8 mouse cellular contexts compared by ENCODE assay signal in the genomic region with DNA sequence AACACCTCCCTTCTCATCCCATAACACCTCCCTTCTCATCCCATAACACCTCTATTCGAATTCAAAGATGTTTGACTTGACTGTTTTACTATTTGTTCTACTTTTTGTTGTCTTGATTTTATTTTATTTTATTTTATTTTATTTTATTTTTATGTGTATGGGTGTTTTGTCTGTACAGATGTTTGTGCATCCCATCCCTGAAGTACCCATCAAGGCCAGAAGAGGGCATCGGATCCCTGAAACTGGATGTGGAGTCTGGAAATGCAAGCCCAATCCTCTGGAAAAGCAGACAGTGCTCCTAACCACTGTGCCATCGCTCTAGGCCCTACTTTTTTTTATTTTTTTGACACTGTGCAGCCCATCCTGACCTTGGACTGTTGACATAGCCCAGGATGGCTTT.
DNase-seq lines count a peak whose midpoint lies in the region; ATAC-seq lines count a peak whose summit lies in the region.

No protein-coding gene starts in this region.

- no peak overlapping the region for H3K9ac ChIP-seq in heart, embryonic 13.5 days

- WGBS in heart, embryonic 13.5 days = 44% methylated on average over 3 of the region's 3 CpGs

- H3K4me1 ChIP-seq in heart, embryonic 13.5 days = 0 out of 2 replicates have a peak, but pooled peaks cover 2% of the 10 kb centered on the region

- no peak for ATAC-seq in heart, embryonic 13.5 days (ENCODE audit: extremely low read depth, insufficient number of reproducible peaks, low FRiP score, low TSS enrichment)
- ATAC-seq in erythroblast, adult 5-6 weeks (replicated peaks; ENCODE audit: low FRiP score, poor library complexity, severe bottlenecking) = no peak

- no peak for DNase-seq in heart, postnatal 25 days (ENCODE audit: low spot score)
- peak; percentile 17 for DNase-seq in ovary, postnatal 14 days (ENCODE audit: low spot score)
- DNase-seq in ovary, postnatal 36 days (ENCODE audit: low spot score) = no peak
- peak; percentile 36 to 48 for DNase-seq in cerebellum, postnatal 36 days
- peak; percentile 9 for DNase-seq in lung, postnatal 25 days (ENCODE audit: low spot score)
- no peak for DNase-seq in frontal cortex, postnatal 25 days (ENCODE audit: low spot score in 2 of 2)

- no peak overlapping the region for H3K4me3 ChIP-seq in heart, embryonic 13.5 days

- H3K36me3 ChIP-seq in heart, embryonic 13.5 days = no peaks in the 10 kb centered on the region

- intact Hi-C loops in heart, postnatal 25 days (cut with DNase I) = no loop called here

- no peak overlapping the region for H3K4me2 ChIP-seq in heart, embryonic 13.5 days

- peak overlapping the region; percentile 53; the same call in 1 of the 2 replicates for H3K27ac ChIP-seq in heart, embryonic 13.5 days (replicated peaks)

- H3K27me3 ChIP-seq in heart, embryonic 13.5 days (replicated peaks) = no peaks in the 10 kb centered on the region

- H3K9me3 ChIP-seq in heart, embryonic 13.5 days = no peaks in the 10 kb centered on the region

Comparison
In these comparisons a context has a peak if more than half of its experiments do, and no peak if none do; other contexts are left out.
1. DNase-seq: peak in ovary, postnatal 14 days (single experiment), cerebellum, postnatal 36 days (2 of 2) and lung, postnatal 25 days (single experiment); none in heart, postnatal 25 days (single experiment), ovary, postnatal 36 days (single experiment) and frontal cortex, postnatal 25 days (0 of 2).